Mouse (Mus musculus) C2C12 (cell line): Measurements from ENCODE around the gene Nutm1.

Experiments used
- CEBPB ChIP-seq: IDR thresholded peaks from one replicate; pipeline ENCODE4 v1.6.1; 2011; ENCODE audit warnings: low read depth, mild to moderate bottlenecking, control low read depth, moderate library complexity
- CTCF ChIP-seq: IDR thresholded peaks from one replicate; pipeline ENCODE4 v1.5.1; 2011; ENCODE audit not compliant: control insufficient read depth, insufficient read depth, insufficient read length
- MAX ChIP-seq: IDR thresholded peaks from one replicate; pipeline ENCODE4 v1.6.1; 2011; ENCODE audit warnings: mild to moderate bottlenecking, control low read depth

DNA sequence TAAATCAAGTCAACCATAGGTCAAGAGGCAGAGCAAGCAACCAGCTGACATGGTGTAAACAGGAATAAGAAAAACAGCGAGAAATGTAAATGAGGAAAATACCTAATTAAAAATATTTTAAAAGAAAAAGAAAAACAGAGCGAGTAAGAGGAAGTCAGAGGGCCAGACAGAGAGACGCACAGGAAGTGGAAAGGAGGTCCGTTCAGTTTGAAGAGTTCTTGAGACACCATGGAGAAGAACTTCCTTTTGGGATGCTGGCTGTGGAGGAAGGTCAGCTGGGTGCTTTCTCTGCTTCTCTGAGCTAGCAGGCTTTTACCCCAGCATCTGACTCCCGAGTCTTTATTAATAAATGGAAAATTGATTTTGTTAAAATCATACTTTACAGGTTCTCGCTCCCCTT, 41.5 kb downstream of the Nutm1 start:
- TF ChIP-seq CTCF: no peak
- TF ChIP-seq CEBPB: no peak
- no peak for TF ChIP-seq MAX
